In genomic region chr2:158047903-158048302, GRCm38 (mm10) we compare ENCODE assay signal across 8 mouse cellular contexts. TPM values are rescaled to one million over a fixed set of nuclear protein-coding genes. Genes with fewer than 3 reads are reported as not detected.
DNase-seq lines count a peak whose midpoint lies in the region; ATAC-seq and TF ChIP-seq lines count a peak whose summit lies in the region.

No protein-coding gene starts in this region.

- no peak overlapping the region for H3K9ac ChIP-seq in forebrain, embryonic 11.5 days (ENCODE audit: low read length)
- H3K9ac ChIP-seq in forebrain, embryonic 16.5 days (replicated peaks; ENCODE audit: low read depth, low read length), result no peak overlapping the region

- H3K9me3 ChIP-seq in forebrain, embryonic 11.5 days (ENCODE audit: control insufficient read depth, low read length), result no peaks in the 10 kb centered on the region
- H3K9me3 ChIP-seq in forebrain, embryonic 16.5 days (ENCODE audit: control insufficient read depth, low read length), result no peaks in the 10 kb centered on the region

- peak; percentile 68 for DNase-seq in forebrain, embryonic 11.5 days (ENCODE audit: low spot score)
- DNase-seq in urinary bladder, postnatal 25 days (ENCODE audit: low spot score), result peak; percentile 55
- DNase-seq in urinary bladder, adult 18-20 months (ENCODE audit: low spot score in 2 of 2), result no peak
- DNase-seq in induced T-regulatory cell, adult 2 months (ENCODE audit: low read depth), result peak; percentile 69
- peak; percentile 40 for DNase-seq in lung, adult 2 months
- peak; percentile 41 to 57 for DNase-seq in spleen, postnatal 36 days (ENCODE audit: low spot score in 2 of 2)

- no peak overlapping the region for H3K27ac ChIP-seq in forebrain, embryonic 11.5 days (ENCODE audit: low read depth, low read length)
- H3K27ac ChIP-seq in forebrain, embryonic 16.5 days (ENCODE audit: low read length), result no peak overlapping the region

- no peaks in the 10 kb centered on the region for H3K27me3 ChIP-seq in forebrain, embryonic 11.5 days (ENCODE audit: control insufficient read depth, insufficient read depth, low read length)
- no peaks in the 10 kb centered on the region for H3K27me3 ChIP-seq in forebrain, embryonic 16.5 days (replicated peaks; ENCODE audit: control insufficient read depth, insufficient read depth, low read length)

- H3K36me3 ChIP-seq in forebrain, embryonic 11.5 days (ENCODE audit: control insufficient read depth, insufficient read depth, low read length), result peaks cover 7% of the 10 kb centered on the region; the same call in 1 of the 2 replicates
- H3K36me3 ChIP-seq in forebrain, embryonic 16.5 days (ENCODE audit: control insufficient read depth, insufficient read depth), result peaks cover 27% of the 10 kb centered on the region

- TF ChIP-seq POLR2A in lung, adult 2 months (IDR thresholded peaks at IDR 0.05; ENCODE audit: borderline replicate concordance, extremely low read depth, low read depth, low read length), result no peak

- H3K4me2 ChIP-seq in forebrain, embryonic 11.5 days (ENCODE audit: low read depth, low read length, severe bottlenecking), result no peak overlapping the region
- H3K4me2 ChIP-seq in forebrain, embryonic 16.5 days (ENCODE audit: low read length), result no peak overlapping the region

- no peak overlapping the region for H3K4me3 ChIP-seq in forebrain, embryonic 11.5 days (ENCODE audit: low read depth, low read length)
- no peak overlapping the region for H3K4me3 ChIP-seq in forebrain, embryonic 16.5 days (replicated peaks; ENCODE audit: low read length)
- H3K4me3 ChIP-seq in lung, adult 2 months (replicated peaks; ENCODE audit: extremely low read depth, low read depth, low read length), result no peak overlapping the region

- H3K4me1 ChIP-seq in forebrain, embryonic 11.5 days (replicated peaks; ENCODE audit: control insufficient read depth, insufficient read depth, low read length), result no peaks in the 10 kb centered on the region
- no peaks in the 10 kb centered on the region for H3K4me1 ChIP-seq in forebrain, embryonic 16.5 days (replicated peaks; ENCODE audit: control insufficient read depth, insufficient read depth, low read length)
- no peaks in the 10 kb centered on the region for H3K4me1 ChIP-seq in lung, adult 2 months (ENCODE audit: control insufficient read depth, insufficient read depth, low read length)

- TF ChIP-seq CTCF in lung, adult 2 months (IDR thresholded peaks at IDR 0.05; ENCODE audit: insufficient read depth, low read length), result peak; percentile 85

- ATAC-seq in forebrain, embryonic 11.5 days (replicated peaks; ENCODE audit: low FRiP score), result no peak
- ATAC-seq in forebrain, embryonic 16.5 days, result no peak
- peak; percentile 83 for ATAC-seq in common myeloid progenitor, adult 5-6 weeks (replicated peaks; ENCODE audit: low read depth, poor library complexity, severe bottlenecking)

- WGBS in forebrain, embryonic 11.5 days, result 65% methylated on average over 3 of the region's 3 CpGs
- 70% methylated on average over 3 of the region's 3 CpGs for WGBS in forebrain, embryonic 16.5 days
- 60% methylated on average over 3 of the region's 3 CpGs for WGBS in lung, adult 2 months

RNA-seq across cellular contexts. Expression of gene Rprd1b, which starts 19.6 kb away (rescaled TPM):
- polyA plus RNA-seq in forebrain, embryonic 11.5 days (2014; fragmentation: Nextera tagmentation; extraction: Ambion mirVana), result 63.8 and 65.6 TPM in 2 replicates
- 36.6 and 44.6 TPM in 2 replicates for polyA plus RNA-seq in forebrain, embryonic 16.5 days (2015; fragmentation: Nextera tagmentation; extraction: Ambion mirVana)
- 21.8 and 35.6 TPM in 2 replicates for total RNA-seq in common myeloid progenitor, adult 5-6 weeks (2017)
- polyA plus RNA-seq in lung, adult 2 months (2012; rRNA removed), result 15.9 and 17.0 TPM in 2 replicates

RNA-seq across cellular contexts. Expression of gene Tti1, which starts 19.7 kb away (rescaled TPM):
- polyA plus RNA-seq in forebrain, embryonic 11.5 days (2014; fragmentation: Nextera tagmentation; extraction: Ambion mirVana), result 39.3 and 40.2 TPM in 2 replicates
- 21.1 and 22.1 TPM in 2 replicates for polyA plus RNA-seq in forebrain, embryonic 16.5 days (2015; fragmentation: Nextera tagmentation; extraction: Ambion mirVana)
- 23.9 and 32.5 TPM in 2 replicates for total RNA-seq in common myeloid progenitor, adult 5-6 weeks (2017)
- polyA plus RNA-seq in lung, adult 2 months (2012; rRNA removed), result 13.7 and 16.8 TPM in 2 replicates

Comparison
In these comparisons a context has a peak if more than half of its experiments do, and no peak if none do; other contexts are left out.
1. DNase-seq: peak in forebrain, embryonic 11.5 days (single experiment), urinary bladder, postnatal 25 days (single experiment), induced T-regulatory cell, adult 2 months (single experiment), lung, adult 2 months (single experiment) and spleen, postnatal 36 days (2 of 2); none in urinary bladder, adult 18-20 months (0 of 2).